Mouse (Mus musculus) inflammation-experienced regulatory T-cells, adult 16 weeks (primary cell): ENCODE data around the gene Mme. TPM values are rescaled to one million over a fixed set of nuclear protein-coding genes. Genes with fewer than 3 reads are reported as not detected.

Experiments used
- polyA plus RNA-seq: library from polyadenylated mRNA; unstranded; fragments of 100-300 nt; shearing (Covaris generic); gene quantifications from one replicate; pipeline ENCODE4 v1.2.1, GENCODE M21; 2017

Mme gene
- polyA plus RNA-seq = not detected

DNA sequence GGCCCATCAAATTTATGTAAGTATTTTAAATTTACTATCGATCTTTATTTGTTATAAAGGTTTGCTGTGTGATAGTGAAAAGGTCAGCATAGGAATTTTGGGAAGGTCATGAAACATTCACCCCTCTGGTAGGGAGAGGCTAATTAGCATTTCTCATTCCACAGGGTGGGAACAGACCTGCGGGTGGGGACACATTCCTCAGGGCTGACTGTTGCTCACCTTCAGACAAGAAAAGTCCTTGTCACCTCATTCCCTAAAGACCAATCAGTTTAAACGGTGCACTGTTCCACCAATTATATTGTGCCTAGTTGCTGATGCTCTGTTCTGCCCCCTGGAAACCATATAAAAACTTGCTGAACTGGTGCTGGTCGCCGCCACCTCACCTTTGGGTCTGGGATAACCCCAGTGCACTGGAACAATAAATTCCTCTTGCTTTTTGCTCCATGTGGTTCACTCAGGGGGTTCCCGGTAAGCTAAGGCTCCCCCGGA, at the start of gene Mme:
Mme (plus strand) TSS at position 439 of the 489 bp plus-strand sequence.

Other genes with a start within 250 kb of the Mme start
- gene Gm34302, start 242.3 kb downstream of the Mme start, polyA plus RNA-seq = not detected